Comparison of ENCODE assay signal across 8 mouse cellular contexts in genomic region chr5:112643533-112644272, GRCm38 (mm10).
A peak's percentile ranks its signal among the peaks of the same experiment; 100 is the strongest.
DNase-seq lines count a peak whose midpoint lies in the region; ATAC-seq lines count a peak whose summit lies in the region.
"Had no signal": no experiment of that assay in that cellular context is flagged by ENCODE, and none has a peak within 500 bp of the region (broad histone marks: within the 10 kb centered on the region; RNA-seq: fewer than 3 reads in every experiment).

No protein-coding gene starts in this region.

- H3K27me3 ChIP-seq in hindbrain, embryonic 14.5 days (ENCODE audit: control insufficient read depth, insufficient read depth, low read length), result no peaks in the 10 kb centered on the region
- H3K27me3 ChIP-seq in midbrain, embryonic 10.5 days (ENCODE audit: low read depth, poor library complexity, severe bottlenecking), result peaks cover 23% of the 10 kb centered on the region
- no peaks in the 10 kb centered on the region for H3K27me3 ChIP-seq in intestine, embryonic 16.5 days (replicated peaks; ENCODE audit: control insufficient read depth, insufficient read depth, low read length)

- H3K9me3 ChIP-seq in hindbrain, embryonic 14.5 days (ENCODE audit: control insufficient read depth, low read length), result no peaks in the 10 kb centered on the region
- H3K9me3 ChIP-seq in midbrain, embryonic 10.5 days (replicated peaks), result peaks cover 3% of the 10 kb centered on the region; the same call in 1 of the 2 replicates
- H3K9me3 ChIP-seq in intestine, embryonic 16.5 days (ENCODE audit: control insufficient read depth, low read length), result 0 out of 2 replicates have a peak, but pooled peaks cover 4% of the 10 kb centered on the region

- no peak overlapping the region for H3K4me3 ChIP-seq in hindbrain, embryonic 14.5 days (replicated peaks; ENCODE audit: low read length)
- H3K4me3 ChIP-seq in midbrain, embryonic 10.5 days, result peak overlapping the region; percentile 36
- no peak overlapping the region for H3K4me3 ChIP-seq in intestine, embryonic 16.5 days (ENCODE audit: low read length)

- H3K4me2 ChIP-seq in hindbrain, embryonic 14.5 days (replicated peaks), result 0 out of 2 replicates have a peak overlapping the region, but pooled peaks have one; percentile 4
- H3K4me2 ChIP-seq in intestine, embryonic 16.5 days (ENCODE audit: low read depth, low read length), result no peak overlapping the region

- peaks cover 12% of the 10 kb centered on the region; the same call in 1 of the 2 replicates for H3K4me1 ChIP-seq in hindbrain, embryonic 14.5 days (replicated peaks; ENCODE audit: control insufficient read depth, insufficient read depth, low read length)
- H3K4me1 ChIP-seq in midbrain, embryonic 10.5 days, result peaks cover 46% of the 10 kb centered on the region
- H3K4me1 ChIP-seq in intestine, embryonic 16.5 days (ENCODE audit: control insufficient read depth, insufficient read depth, low read length), result 0 out of 2 replicates have a peak, but pooled peaks cover 3% of the 10 kb centered on the region

- no peaks in the 10 kb centered on the region for H3K36me3 ChIP-seq in hindbrain, embryonic 14.5 days (replicated peaks; ENCODE audit: control insufficient read depth, insufficient read depth)
- no peaks in the 10 kb centered on the region for H3K36me3 ChIP-seq in midbrain, embryonic 10.5 days
- H3K36me3 ChIP-seq in intestine, embryonic 16.5 days (ENCODE audit: control insufficient read depth, insufficient read depth, low read length), result no peaks in the 10 kb centered on the region

- DNase-seq in ZHBTc4 (ENCODE audit: low read depth, low spot score), result peak; percentile 84
- DNase-seq in cerebellum, adult 9-11 months, result peak; percentile 49
- DNase-seq in hindbrain, embryonic 14.5 days (ENCODE audit: low spot score), result peak; percentile 68
- DNase-seq in midbrain, embryonic 10.5 days (ENCODE audit: low spot score), result peak; percentile 88
- DNase-seq in kidney, adult 8-10 months, result no peak
- no peak for DNase-seq in spleen, postnatal 10 days (ENCODE audit: low spot score in 2 of 2)

- no peak overlapping the region for H3K9ac ChIP-seq in hindbrain, embryonic 14.5 days
- H3K9ac ChIP-seq in intestine, embryonic 16.5 days (ENCODE audit: low read depth, low read length), result no peak overlapping the region
- H3K9ac ChIP-seq: liver, embryonic 14.5 days had no signal

- H3K27ac ChIP-seq in hindbrain, embryonic 14.5 days, result peak overlapping the region; percentile 52
- H3K27ac ChIP-seq in midbrain, embryonic 10.5 days (replicated peaks), result peak overlapping the region; percentile 91
- no peak overlapping the region for H3K27ac ChIP-seq in intestine, embryonic 16.5 days (ENCODE audit: low read length)
- H3K27ac ChIP-seq: liver, embryonic 14.5 days had no signal

- peak; percentile 73; the same call in 1 of the 2 replicates for ATAC-seq in hindbrain, embryonic 14.5 days (ENCODE audit: low FRiP score)
- ATAC-seq in intestine, embryonic 16.5 days, result no peak

- WGBS in hindbrain, embryonic 14.5 days, result 21% methylated on average over 20 of the region's 20 CpGs
- 31% methylated on average over 20 of the region's 20 CpGs for WGBS in midbrain, embryonic 10.5 days
- WGBS in intestine, embryonic 16.5 days, result 46% methylated on average over 20 of the region's 20 CpGs

Comparison
In these comparisons a context has a peak if more than half of its experiments do, and no peak if none do; other contexts are left out.
1. DNase-seq: peak in ZHBTc4 (single experiment), cerebellum, adult 9-11 months (single experiment), hindbrain, embryonic 14.5 days (single experiment) and midbrain, embryonic 10.5 days (single experiment); none in kidney, adult 8-10 months (0 of 2) and spleen, postnatal 10 days (0 of 2).